Mouse (Mus musculus) MEL (cell line): Measurements from ENCODE around the gene Csad. TPM values are rescaled to one million over a fixed set of nuclear protein-coding genes. Genes with fewer than 3 reads are reported as not detected.

Experiments
- DNase-seq: peaks from one replicate; pipeline ENCODE4 v3.0.0; 2011; ENCODE audit warnings: low read depth, low spot score
- H3K27ac ChIP-seq: 2 replicates; pipeline ENCODE4 v1.5.1; 2012; ENCODE audit warnings: low read depth, mild to moderate bottlenecking, control low read depth, low read length, moderate library complexity; ENCODE audit not compliant: control insufficient read depth
- H3K27me3 ChIP-seq, 2 experiments: fragments of 150-350 bp in 1 of 2; sonication (generic) in 1 of 2; 2 replicates each; pipeline ENCODE4 v1.6.1; 2012; ENCODE audit warnings: low read length in 2 of 2, mild to moderate bottlenecking in 2 of 2, improper control_type of control experiment in 1 of 2, moderate library complexity in 1 of 2; ENCODE audit not compliant: insufficient read depth in 2 of 2, control insufficient read depth in 1 of 2
- H3K36me3 ChIP-seq, 2 experiments: 2 replicates each; pipeline ENCODE4 v1.6.1; 2012 to 2014; ENCODE audit warnings: low read length in 2 of 2, improper control_type of control experiment in 1 of 2, inconsistent platforms in 1 of 2, mild to moderate bottlenecking in 1 of 2; ENCODE audit not compliant: insufficient read depth in 2 of 2, control insufficient read depth in 1 of 2
- H3K4me1 ChIP-seq, 2 experiments: fragments of 150-350 bp in 1 of 2; sonication (generic) in 1 of 2; 2 replicates each; pipeline ENCODE4 v1.6.1; 2012; ENCODE audit warnings: low read length in 2 of 2, improper control_type of control experiment in 1 of 2, mild to moderate bottlenecking in 1 of 2; ENCODE audit not compliant: insufficient read depth in 2 of 2, control insufficient read depth in 1 of 2
- H3K4me3 ChIP-seq, 2 experiments: fragments of 150-350 bp in 1 of 2; sonication (generic) in 1 of 2; 2 replicates each; pipeline ENCODE4 v1.5.1; 2012; ENCODE audit warnings: low read depth in 2 of 2, low read length in 2 of 2, mild to moderate bottlenecking in 2 of 2, moderate library complexity in 2 of 2, control low read depth in 1 of 2, improper control_type of control experiment in 1 of 2; ENCODE audit not compliant: control insufficient read depth in 1 of 2, insufficient read depth in 1 of 2
- H3K79me2 ChIP-seq: 2 replicates; pipeline ENCODE4 v1.6.1; 2012; ENCODE audit warnings: mild to moderate bottlenecking, low read length, moderate library complexity; ENCODE audit not compliant: control insufficient read depth, poor library complexity, insufficient read depth
- H3K9ac ChIP-seq: 2 replicates; pipeline ENCODE4 v1.6.1; 2012; ENCODE audit warnings: low read depth, mild to moderate bottlenecking, control low read depth, low read length, moderate library complexity; ENCODE audit not compliant: control insufficient read depth, poor library complexity, severe bottlenecking
- H3K9me3 ChIP-seq: fragments of 150-350 bp; sonication (generic); replicated peaks from 2 replicates; pipeline ENCODE4 v1.6.1; 2012; ENCODE audit warnings: mild to moderate bottlenecking, low read length, improper control_type of control experiment, moderate library complexity; ENCODE audit not compliant: insufficient read depth
- CHD1 ChIP-seq: IDR thresholded peaks from 2 replicates; pipeline ENCODE4 v1.6.1; 2012; ENCODE audit warnings: low read depth, mild to moderate bottlenecking, inconsistent platforms, low read length, improper control_type of control experiment
- CTCF ChIP-seq, 3 experiments: IDR thresholded peaks in 2 of 3; conservative IDR thresholded peaks in 1 of 3; 2 replicates each; pipeline ENCODE4 v1.5.1; 2011 to 2012; ENCODE audit warnings: low read length in 3 of 3, low read depth in 2 of 3, mild to moderate bottlenecking in 2 of 3, improper control_type of control experiment in 1 of 3, inconsistent platforms in 1 of 3, mixed read lengths in 1 of 3, moderate library complexity in 1 of 3; ENCODE audit not compliant: control insufficient read depth in 1 of 3, insufficient read depth in 1 of 3, poor library complexity in 1 of 3, severe bottlenecking in 1 of 3
- EP300 ChIP-seq, 2 experiments: IDR thresholded peaks; 2 replicates each; pipeline ENCODE4 v1.6.1; 2011; ENCODE audit warnings: improper control_type of control experiment in 2 of 2, low read length in 2 of 2, low read depth in 1 of 2, mild to moderate bottlenecking in 1 of 2
- ETS1 ChIP-seq: IDR thresholded peaks from 2 replicates; pipeline ENCODE4 v1.6.1; 2012; ENCODE audit warnings: low read depth, mild to moderate bottlenecking, inconsistent platforms, low read length, improper control_type of control experiment, moderate library complexity
- GATA1 ChIP-seq: IDR thresholded peaks from 2 replicates; pipeline ENCODE4 v1.6.1; 2011; ENCODE audit warnings: low read depth, low read length, improper control_type of control experiment
- JUND ChIP-seq: IDR thresholded peaks from 2 replicates; pipeline ENCODE4 v1.6.1; 2011; ENCODE audit warnings: low read depth, mild to moderate bottlenecking, improper control_type of control experiment, low read length
- KAT2A ChIP-seq: conservative IDR thresholded peaks from 2 replicates; pipeline ENCODE4 v1.6.1; 2012; ENCODE audit warnings: low read depth, low read length, improper control_type of control experiment, inconsistent platforms
- MXI1 ChIP-seq: IDR thresholded peaks from 2 replicates; pipeline ENCODE4 v1.6.1; 2011; ENCODE audit warnings: mild to moderate bottlenecking, low read depth, low read length, improper control_type of control experiment
- MYB ChIP-seq: IDR thresholded peaks from 2 replicates; pipeline ENCODE4 v1.6.1; 2011; ENCODE audit warnings: mild to moderate bottlenecking, low read depth, low read length, improper control_type of control experiment
- MYC ChIP-seq: IDR thresholded peaks from 2 replicates; pipeline ENCODE4 v1.6.1; 2011; ENCODE audit warnings: low read depth, mild to moderate bottlenecking, low read length, improper control_type of control experiment, moderate library complexity
- POLR2AphosphoS5 ChIP-seq: IDR thresholded peaks from 2 replicates; pipeline ENCODE4 v1.6.1; 2012; ENCODE audit warnings: low read depth, borderline replicate concordance, mild to moderate bottlenecking, inconsistent platforms, low read length, moderate library complexity, mixed read lengths
- RCOR1 ChIP-seq: IDR thresholded peaks from 2 replicates; pipeline ENCODE4 v1.6.1; 2012; ENCODE audit warnings: low read depth, mild to moderate bottlenecking, inconsistent platforms, low read length, improper control_type of control experiment
- SIN3A ChIP-seq: IDR thresholded peaks from 2 replicates; pipeline ENCODE4 v1.6.1; 2012; ENCODE audit warnings: low read length, improper control_type of control experiment, inconsistent platforms
- TAL1 ChIP-seq: IDR thresholded peaks from 2 replicates; pipeline ENCODE4 v1.6.1; 2012; ENCODE audit warnings: mild to moderate bottlenecking, inconsistent platforms, low read length, moderate library complexity, mixed read lengths
- TBP ChIP-seq: IDR thresholded peaks from 2 replicates; pipeline ENCODE4 v1.8.0; 2011; ENCODE audit warnings: low read depth, low read length, improper control_type of control experiment
- TCF12 ChIP-seq: IDR thresholded peaks from 2 replicates; pipeline ENCODE4 v1.6.1; 2014; ENCODE audit warnings: low read depth, mild to moderate bottlenecking, inconsistent platforms, low read length, improper control_type of control experiment, moderate library complexity
- ZC3H11A ChIP-seq: IDR thresholded peaks from 2 replicates; pipeline ENCODE4 v1.6.1; 2012; ENCODE audit warnings: low read depth, mild to moderate bottlenecking, inconsistent platforms, low read length, improper control_type of control experiment
- polyA plus RNA-seq, 2 experiments: library from polyadenylated mRNA; stranded (reverse) in 1 of 2; unstranded in 1 of 2; fragments of >175 nt in 1 of 2; fragments of >200 nt in 1 of 2; gene quantifications; 2 replicates each; pipeline versions ENCODE4 v1.2.1 to v1.2.4; 2012; ENCODE audit warnings: low replicate concordance in 2 of 2, low read depth in 1 of 2; ENCODE audit not compliant: insufficient read length in 2 of 2, insufficient read depth in 1 of 2, missing spikeins in 1 of 2
- total RNA-seq: library from RNA; depleted of rRNA; stranded (reverse); fragments of 300-350 nt; gene quantifications from 2 replicates; pipeline ENCODE4 v1.2.3, GENCODE M21; 2012

Csad gene
- total and polyA plus RNA-seq, 3 experiments = 4.1 to 10.5 TPM; not detected in 1

- Histone ChIP-seq H3K27me3 (no peaks in the 10 kb centered on the region), H3K9me3 (no peaks in the 10 kb centered on the region), H3K4me1 (peaks cover 10 to 22% of the 10 kb centered on the region in 2 experiments), H3K9ac (peak overlapping the region; percentile 18), H3K79me2 (peaks cover 7% of the 10 kb centered on the region; the same call in 1 of the 2 replicates), H3K36me3 (peaks cover 0 to 21% of the 10 kb centered on the region in 2 experiments; a peak in 2 of 4 replicates), H3K27ac (peak overlapping the region; percentile 39), H3K4me3 (no peak overlapping the region)
- peak; percentile 59 for DNase-seq
- TF ChIP-seq SIN3A (no peak), CHD1 (no peak), TBP (no peak), ETS1 (peak; percentile 53), MYB (no peak), GATA1 (peak; percentile 43; the same call in 1 of the 2 replicates), TAL1 (no peak), MYC (0 out of 2 replicates have a peak, but pooled peaks have one; percentile 25), MXI1 (peak; percentile 60), RCOR1 (no peak), TCF12 (0 out of 2 replicates have a peak, but pooled peaks have one; percentile 7), CTCF (IDR thresholded peaks at IDR 0.05 in 2 of 3, conservative IDR thresholded peaks at IDR 0.05 in 1 of 3; ENCODE audit: control insufficient read depth in 1 of 3, insufficient read depth in 1 of 3, low read depth in 2 of 3, low read length in 3 of 3, poor library complexity in 1 of 3, severe bottlenecking in 1 of 3) (no peak)
Observed at GRCm38 (mm10) chr15:102146089-102146488, 58.4 kb downstream of the Csad start.

GRCm38 (mm10) chr15:102145330-102145729, 59.2 kb downstream of the Csad start:
- H3K9me3 ChIP-seq = no peaks in the 10 kb centered on the region
- H3K4me3 ChIP-seq = no peak overlapping the region
- no peaks in the 10 kb centered on the region for H3K27me3 ChIP-seq
- peak; percentile 66 for DNase-seq
- no peak overlapping the region for H3K9ac ChIP-seq
- H3K27ac ChIP-seq = no peak overlapping the region
- peaks cover 1% of the 10 kb centered on the region; the same call in 1 of the 2 replicates for H3K79me2 ChIP-seq
- peaks cover 0 to 21% of the 10 kb centered on the region in 2 experiments; a peak in 2 of 4 replicates for H3K36me3 ChIP-seq
- H3K4me1 ChIP-seq = peaks cover 10 to 22% of the 10 kb centered on the region in 2 experiments
- TF ChIP-seq EP300 (IDR thresholded peaks at IDR 0.05; ENCODE audit: low read depth in 1 of 2, low read length in 2 of 2) = peak; percentile 45 to 48; a peak in 3 of 4 replicates
- TF ChIP-seq JUND = peak; percentile 44; the same call in 1 of the 2 replicates
- peak; percentile 70 for TF ChIP-seq ETS1
- no peak for TF ChIP-seq ZC3H11A
- no peak for TF ChIP-seq POLR2AphosphoS5
- peak; percentile 74 for TF ChIP-seq RCOR1
- TF ChIP-seq KAT2A = no peak
